Mouse (Mus musculus) heart, embryonic 15.5 days (tissue): ENCODE results near the gene Itsn1. TPM values are rescaled to one million over a fixed set of nuclear protein-coding genes. Genes with fewer than 3 reads are reported as not detected.

Experiments
- ATAC-seq: fragments of 200-750 bp; cut with Nextera tagmentation; replicated peaks from 2 replicates; pipeline ENCODE4 v1.8.0; 2017; ENCODE audit warnings: low read depth, moderate TSS enrichment; ENCODE audit not compliant: insufficient number of reproducible peaks, insufficient read depth, low FRiP score
- H3K27ac ChIP-seq: fragments of 300-500 bp; sonication (generic); 2 replicates; pipeline ENCODE4 v1.5.1; 2015; ENCODE audit warnings: mild to moderate bottlenecking, inconsistent platforms
- H3K27me3 ChIP-seq: fragments of 300-500 bp; sonication (generic); 2 replicates; pipeline ENCODE4 v1.6.1; 2015; ENCODE audit warnings: inconsistent platforms
- H3K36me3 ChIP-seq: fragments of 300-500 bp; sonication (generic); 2 replicates; pipeline ENCODE4 v1.6.1; 2015; ENCODE audit warnings: mild to moderate bottlenecking, inconsistent platforms
- H3K4me1 ChIP-seq: fragments of 300-500 bp; sonication (generic); replicated peaks from 2 replicates; pipeline ENCODE4 v1.6.1; 2015; ENCODE audit warnings: inconsistent platforms
- H3K4me2 ChIP-seq: fragments of 300-500 bp; sonication (generic); 2 replicates; pipeline ENCODE4 v1.6.1; 2015; ENCODE audit warnings: inconsistent platforms, mild to moderate bottlenecking, moderate library complexity
- H3K4me3 ChIP-seq: fragments of 300-500 bp; sonication (generic); 2 replicates; pipeline ENCODE4 v1.5.1; 2015; ENCODE audit warnings: mild to moderate bottlenecking, inconsistent platforms
- H3K9ac ChIP-seq: fragments of 300-500 bp; sonication (generic); 2 replicates; pipeline ENCODE4 v1.6.1; 2015; ENCODE audit warnings: mild to moderate bottlenecking, inconsistent platforms
- H3K9me3 ChIP-seq: fragments of 300-500 bp; sonication (generic); replicated peaks from 2 replicates; pipeline ENCODE4 v1.6.1; 2016; ENCODE audit warnings: inconsistent platforms
- WGBS: fragments of 180-500 bp; shearing (Covaris S2); methylation state at CpG from one replicate; pipeline ENCODE4 v1.1.7; 2015; ENCODE audit warnings: mixed read lengths; 5-methylcytosine and 5-hydroxymethylcytosine counted together
- polyA plus RNA-seq: library from polyadenylated mRNA; unstranded; fragments of >200 nt; fragmentation: Nextera tagmentation; extraction: Ambion mirVana; gene quantifications from 2 replicates; pipeline ENCODE4 v1.2.1, GENCODE M21; 2015

The Itsn1 gene
- polyA plus RNA-seq, 1 experiment from 2014 or later: 17.6 TPM

- Histone ChIP-seq H3K27me3 (no peaks in the 10 kb centered on the region), H3K36me3 (no peaks in the 10 kb centered on the region), H3K4me2 (no peak overlapping the region), H3K27ac (no peak overlapping the region), H3K4me1 (peaks cover 50% of the 10 kb centered on the region), H3K9me3 (no peaks in the 10 kb centered on the region), H3K4me3 (no peak overlapping the region), H3K9ac (no peak overlapping the region)
- WGBS: 63% methylated on average over 5 of the region's 5 CpGs
- ATAC-seq: no peak
These were observed 5.7 kb downstream of the Itsn1 start for GRCm38 (mm10) chr16:91734771-91735170.

GRCm38 (mm10) chr16:91736046-91736816 is 7.2 kb downstream of the Itsn1 start:
- no peaks in the 10 kb centered on the region for H3K27me3 ChIP-seq
- no peak overlapping the region for H3K27ac ChIP-seq
- no peak overlapping the region for H3K4me2 ChIP-seq
- peaks cover 57% of the 10 kb centered on the region for H3K4me1 ChIP-seq
- H3K9me3 ChIP-seq: no peaks in the 10 kb centered on the region
- 70% methylated on average over 7 of the region's 7 CpGs for WGBS
- H3K36me3 ChIP-seq: no peaks in the 10 kb centered on the region
- no peak for ATAC-seq
- no peak overlapping the region for H3K9ac ChIP-seq
- no peak overlapping the region for H3K4me3 ChIP-seq

GRCm38 (mm10) chr16:91738505-91738904 is 9.4 kb downstream of the Itsn1 start:
- H3K4me2 ChIP-seq: no peak overlapping the region
- no peak for ATAC-seq
- no peaks in the 10 kb centered on the region for H3K9me3 ChIP-seq
- no peak overlapping the region for H3K27ac ChIP-seq
- WGBS: 82% methylated on average over 6 of the region's 6 CpGs
- no peak overlapping the region for H3K4me3 ChIP-seq
- H3K36me3 ChIP-seq: no peaks in the 10 kb centered on the region
- H3K9ac ChIP-seq: no peak overlapping the region
- no peaks in the 10 kb centered on the region for H3K27me3 ChIP-seq
- peaks cover 50% of the 10 kb centered on the region for H3K4me1 ChIP-seq

- Histone ChIP-seq H3K4me1 (peaks cover 42% of the 10 kb centered on the region), H3K4me2 (no peak overlapping the region), H3K4me3 (no peak overlapping the region), H3K36me3 (no peaks in the 10 kb centered on the region), H3K9ac (no peak overlapping the region), H3K27ac (peak overlapping the region; percentile 32; the same call in 1 of the 2 replicates), H3K27me3 (no peaks in the 10 kb centered on the region), H3K9me3 (no peaks in the 10 kb centered on the region)
- WGBS: 51% methylated on average over 8 of the region's 8 CpGs
- no peak for ATAC-seq
These were observed 11.3 kb downstream of the Itsn1 start for GRCm38 (mm10) chr16:91740184-91740917.

- Histone ChIP-seq H3K4me3 (no peak overlapping the region), H3K9me3 (no peaks in the 10 kb centered on the region), H3K27ac (0 out of 2 replicates have a peak overlapping the region, but pooled peaks have one; percentile 6), H3K4me1 (peaks cover 42% of the 10 kb centered on the region), H3K27me3 (no peaks in the 10 kb centered on the region), H3K9ac (no peak overlapping the region), H3K4me2 (no peak overlapping the region), H3K36me3 (no peaks in the 10 kb centered on the region)
- no peak for ATAC-seq
- WGBS: 53% methylated on average over 7 of the region's 7 CpGs
These were observed 11.8 kb downstream of the Itsn1 start for GRCm38 (mm10) chr16:91740918-91741255.

GRCm38 (mm10) chr16:91743055-91743454 is 14.0 kb downstream of the Itsn1 start:
- H3K4me2 ChIP-seq: no peak overlapping the region
- no peaks in the 10 kb centered on the region for H3K9me3 ChIP-seq
- 78% methylated on average over 7 of the region's 7 CpGs for WGBS
- no peak for ATAC-seq
- H3K36me3 ChIP-seq: no peaks in the 10 kb centered on the region
- no peak overlapping the region for H3K9ac ChIP-seq
- no peaks in the 10 kb centered on the region for H3K27me3 ChIP-seq
- no peak overlapping the region for H3K4me3 ChIP-seq
- H3K27ac ChIP-seq: no peak overlapping the region
- peaks cover 37% of the 10 kb centered on the region for H3K4me1 ChIP-seq

GRCm38 (mm10) chr16:91746101-91746950 is 17.2 kb downstream of the Itsn1 start:
- peak overlapping the region; percentile 42 for H3K4me2 ChIP-seq

GRCm38 (mm10) chr16:91747567-91747966 is 18.5 kb downstream of the Itsn1 start:
- no peaks in the 10 kb centered on the region; the same call in 1 of the 2 replicates for H3K36me3 ChIP-seq
- peaks cover 14% of the 10 kb centered on the region for H3K4me1 ChIP-seq
- H3K27me3 ChIP-seq: no peaks in the 10 kb centered on the region
- H3K27ac ChIP-seq: no peak overlapping the region
- H3K4me3 ChIP-seq: no peak overlapping the region
- ATAC-seq: no peak
- no peak overlapping the region for H3K4me2 ChIP-seq
- 87% methylated on average over 6 of the region's 6 CpGs for WGBS
- H3K9ac ChIP-seq: no peak overlapping the region
- no peaks in the 10 kb centered on the region for H3K9me3 ChIP-seq

More at GRCm38 (mm10) chr16:91746101-91746950, 17.2 kb downstream of the Itsn1 start:
- no peak overlapping the region for H3K4me3 ChIP-seq
- H3K4me1 ChIP-seq: peaks cover 16% of the 10 kb centered on the region
- 28% methylated on average over 14 of the region's 14 CpGs for WGBS
- H3K27ac ChIP-seq: peak overlapping the region; percentile 47
- 0 out of 2 replicates have a peak overlapping the region, but pooled peaks have one; percentile 5 for H3K9ac ChIP-seq
- H3K27me3 ChIP-seq: no peaks in the 10 kb centered on the region
- H3K36me3 ChIP-seq: no peaks in the 10 kb centered on the region; the same call in 1 of the 2 replicates
- no peaks in the 10 kb centered on the region for H3K9me3 ChIP-seq
- ATAC-seq: no peak

GRCm38 (mm10) chr16:91751644-91752385 is 22.7 kb downstream of the Itsn1 start:
- no peak overlapping the region for H3K4me3 ChIP-seq
- H3K4me2 ChIP-seq: no peak overlapping the region
- H3K36me3 ChIP-seq: no peaks in the 10 kb centered on the region; the same call in 1 of the 2 replicates
- no peak; the same call in 1 of the 2 replicates for ATAC-seq
- peaks cover 8% of the 10 kb centered on the region for H3K4me1 ChIP-seq
- H3K9ac ChIP-seq: no peak overlapping the region
- no peaks in the 10 kb centered on the region for H3K27me3 ChIP-seq
- H3K9me3 ChIP-seq: no peaks in the 10 kb centered on the region
- 78% methylated on average over 13 of the region's 13 CpGs for WGBS
- H3K27ac ChIP-seq: no peak overlapping the region

GRCm38 (mm10) chr16:91753611-91754010 is 24.5 kb downstream of the Itsn1 start:
- Histone ChIP-seq H3K4me3 (no peak overlapping the region), H3K36me3 (no peaks in the 10 kb centered on the region; the same call in 1 of the 2 replicates), H3K9ac (no peak overlapping the region), H3K27ac (no peak overlapping the region), H3K4me1 (peaks cover 16% of the 10 kb centered on the region), H3K9me3 (no peaks in the 10 kb centered on the region), H3K4me2 (no peak overlapping the region), H3K27me3 (no peaks in the 10 kb centered on the region)
- no peak for ATAC-seq
- 80% methylated on average over 4 of the region's 4 CpGs for WGBS
